Mouse (Mus musculus) G1E (cell line): ENCODE data around the gene Ugt1a10.

Experiments used
- CTCF ChIP-seq: IDR thresholded peaks from 2 replicates; pipeline ENCODE4 v1.5.1; 2012; ENCODE audit warnings: low read depth, low read length, inconsistent platforms, mixed read lengths
- GATA1 ChIP-seq: IDR thresholded peaks from 2 replicates; pipeline ENCODE4 v1.6.1; 2012; ENCODE audit warnings: borderline replicate concordance, low read length, inconsistent platforms, mixed read lengths
- POLR2AphosphoS5 ChIP-seq: IDR thresholded peaks from 2 replicates; pipeline ENCODE4 v1.6.1; 2012; ENCODE audit warnings: low read depth, low read length, inconsistent platforms; ENCODE audit not compliant: insufficient replicate concordance
- TAL1 ChIP-seq: conservative IDR thresholded peaks from 2 replicates; pipeline ENCODE4 v1.6.1; 2012; ENCODE audit warnings: low read depth, low read length, inconsistent platforms, mixed read lengths

GRCm38 (mm10) chr1:88094941-88095492 lies 39.8 kb downstream of the Ugt1a10 start, which contains the start of gene Ugt1a7c:
- TF ChIP-seq CTCF (no peak), GATA1 (no peak), POLR2AphosphoS5 (no peak), TAL1 (no peak)
